Mouse (Mus musculus): ENCODE measurements around the gene Actb.

DNA sequence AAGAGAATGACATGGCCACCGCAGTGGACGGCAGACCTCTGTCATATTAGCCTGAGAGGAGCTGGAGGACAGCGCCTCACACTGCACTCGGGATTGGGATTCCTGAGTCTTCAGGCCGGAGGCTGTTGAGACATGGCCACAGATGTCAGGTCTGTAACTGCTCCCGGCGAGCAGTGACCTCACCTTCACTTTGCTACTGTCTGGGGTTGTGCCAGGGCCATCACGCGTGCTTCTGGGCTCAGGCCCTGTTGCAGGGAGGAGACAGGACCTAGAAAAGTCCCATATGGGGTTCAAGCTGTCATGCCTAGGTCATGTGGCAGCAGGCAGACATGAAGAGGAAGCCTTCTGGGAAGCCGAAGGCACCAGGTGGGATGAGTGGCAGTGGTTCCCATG is 31.0 kb downstream of the Actb start:
- TF ChIP-seq JUND (IDR thresholded peaks at IDR 0.05; ENCODE audit: low read depth, low read length) (no peak), POLR2A (IDR thresholded peaks at IDR 0.05; ENCODE audit: control insufficient read depth in 1 of 2, insufficient read depth in 1 of 2, low read depth in 1 of 2, low read length in 2 of 2, poor library complexity in 1 of 2) (no peak), MAX (IDR thresholded peaks at IDR 0.05; ENCODE audit: low read length) (no peak), GABPA (IDR thresholded peaks at IDR 0.05; ENCODE audit: low read depth, low read length) (no peak), SIN3A (IDR thresholded peaks at IDR 0.05; ENCODE audit: low read length) (no peak), ZKSCAN1 (IDR thresholded peaks at IDR 0.05; ENCODE audit: low read depth, low read length) (no peak), POLR2AphosphoS5 (IDR thresholded peaks at IDR 0.05; ENCODE audit: borderline replicate concordance, low read depth, low read length) (no peak)

Measured in MEL (cell line).